Mouse (Mus musculus): ENCODE measurements around the gene S100a10.

S100a10 gene

DNA sequence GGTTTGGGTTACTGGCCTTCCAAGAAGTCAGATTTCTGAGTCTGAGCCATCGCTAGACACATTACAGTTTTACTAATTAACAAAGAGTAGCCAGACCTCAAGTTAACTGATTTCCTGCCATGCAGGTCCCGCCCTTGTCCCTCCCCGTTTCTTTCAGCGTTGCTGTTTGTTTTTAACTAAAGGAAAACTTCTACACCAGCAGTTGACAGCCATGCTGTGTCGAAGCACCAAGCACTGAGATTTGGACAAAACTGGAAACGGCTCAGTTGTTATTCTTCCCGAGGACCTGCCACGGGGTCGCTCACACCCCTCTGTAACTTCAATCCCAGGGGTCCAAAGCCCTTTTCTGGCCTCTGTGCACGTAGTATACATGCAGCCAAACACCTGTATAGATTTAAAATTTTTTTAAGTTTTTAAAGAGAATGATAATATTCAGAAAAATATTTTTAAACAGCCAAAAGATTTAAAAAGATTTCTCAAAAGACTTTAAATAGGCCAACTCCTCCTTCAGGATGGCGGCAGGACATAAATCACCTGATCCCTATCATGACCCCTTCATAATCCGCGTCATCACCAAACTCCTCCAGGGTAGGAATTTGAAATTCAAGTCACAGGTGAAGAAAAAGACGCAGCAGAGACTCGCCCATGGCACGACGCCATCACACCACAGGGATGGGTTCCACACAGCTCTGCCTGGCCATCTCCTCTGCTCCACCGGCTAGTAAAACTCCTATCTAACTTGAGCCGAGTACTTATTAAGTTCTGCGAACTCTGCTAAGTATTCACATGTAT, 6.9 kb upstream of the S100a10 start:
- DNase-seq (ENCODE audit: low spot score), result no peak

DNA sequence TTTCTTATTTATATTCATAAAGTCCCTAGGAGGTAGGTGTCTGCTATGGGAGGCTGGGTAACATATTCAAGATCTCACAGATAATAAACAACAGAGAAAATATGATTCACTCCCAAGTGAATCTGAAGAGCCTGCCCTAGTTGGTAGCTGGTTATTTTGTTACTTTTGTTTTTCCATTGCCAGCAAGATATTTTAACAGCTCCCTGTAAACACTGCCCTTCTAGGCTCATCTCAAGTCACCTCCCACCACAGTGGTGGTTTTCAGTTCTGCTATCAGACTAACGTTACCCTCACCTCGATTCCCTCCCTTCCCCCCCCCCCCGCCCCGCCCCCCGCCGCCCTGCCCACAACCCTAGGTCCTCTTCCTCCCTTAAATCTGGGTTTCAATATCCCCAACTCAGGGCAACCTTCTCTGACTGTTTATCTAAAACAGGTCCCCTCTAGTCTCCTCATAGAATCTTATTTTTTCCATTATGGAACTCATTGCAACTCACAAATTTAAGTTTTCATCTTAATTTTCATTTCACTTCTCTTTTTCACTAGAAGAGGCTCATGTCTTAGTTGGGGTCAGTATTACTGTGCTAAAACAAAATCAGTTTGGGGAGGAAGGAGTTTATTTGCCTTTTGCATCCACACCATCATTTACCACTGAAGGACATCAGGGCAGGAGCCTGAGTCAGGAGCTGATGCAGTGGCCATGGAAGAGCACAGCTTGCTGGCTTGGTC, 6.2 kb upstream of the S100a10 start:
- no peak for DNase-seq (ENCODE audit: low spot score)

- no peak for DNase-seq (ENCODE audit: low spot score)
Observed at GRCm38 (mm10) chr3:93549986-93550385, 4.9 kb upstream of the S100a10 start.

DNA sequence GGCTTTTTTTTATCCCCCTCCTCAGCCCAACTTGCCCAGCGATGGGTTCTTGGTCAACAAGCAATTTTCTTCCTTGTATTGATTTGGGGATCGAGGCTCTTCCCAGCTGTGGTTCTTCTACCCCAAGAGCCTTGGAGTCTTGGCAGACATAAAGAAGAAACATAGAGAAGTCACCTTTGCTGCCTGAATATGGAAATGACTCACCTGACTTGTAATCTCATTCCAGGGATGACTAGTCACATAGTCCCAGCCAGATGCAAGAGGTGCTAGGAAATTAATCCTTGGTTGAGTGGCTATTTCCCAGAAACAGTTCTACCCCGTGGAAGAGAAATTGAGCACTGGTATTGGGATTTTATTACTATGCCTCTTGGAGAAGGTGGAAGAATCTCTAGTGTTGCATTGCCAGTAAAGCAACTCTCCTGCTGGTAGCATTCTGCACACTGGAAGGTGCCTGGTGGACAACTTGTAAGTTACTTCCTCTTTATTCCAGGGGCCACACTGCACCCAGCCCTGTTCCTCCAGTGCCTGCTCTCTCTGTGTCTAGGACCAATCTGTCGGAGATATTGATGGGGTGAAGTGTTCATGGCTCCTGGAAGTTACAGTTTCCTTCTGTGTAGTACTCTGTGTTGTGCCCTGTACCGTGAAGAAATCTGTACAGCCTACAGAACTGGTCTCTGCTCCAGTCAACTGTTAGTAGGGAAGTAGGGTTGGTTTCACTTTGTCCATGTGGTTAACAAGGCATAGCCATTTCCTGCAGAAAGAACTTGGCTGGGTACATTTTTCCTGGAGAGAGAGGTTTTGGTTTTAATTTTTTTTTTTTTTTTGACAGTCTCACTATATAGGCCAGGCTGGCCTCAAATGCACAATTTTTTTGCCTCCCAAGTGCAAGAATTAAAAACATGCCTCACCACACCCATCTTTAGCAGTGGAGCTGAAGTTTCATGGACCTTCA, 2.7 kb upstream of the S100a10 start:
- DNase-seq (ENCODE audit: low spot score), result no peak

- DNase-seq (ENCODE audit: low spot score), result no peak
Observed at GRCm38 (mm10) chr3:93553311-93553710, 1.6 kb upstream of the S100a10 start.

GRCm38 (mm10) chr3:93553765-93554378, 1.0 kb upstream of the S100a10 start:
- no peak for DNase-seq (ENCODE audit: low spot score)

GRCm38 (mm10) chr3:93554379-93554980, 400 bp upstream of the S100a10 start:
- DNase-seq (ENCODE audit: low spot score), result peak; percentile 48

DNA sequence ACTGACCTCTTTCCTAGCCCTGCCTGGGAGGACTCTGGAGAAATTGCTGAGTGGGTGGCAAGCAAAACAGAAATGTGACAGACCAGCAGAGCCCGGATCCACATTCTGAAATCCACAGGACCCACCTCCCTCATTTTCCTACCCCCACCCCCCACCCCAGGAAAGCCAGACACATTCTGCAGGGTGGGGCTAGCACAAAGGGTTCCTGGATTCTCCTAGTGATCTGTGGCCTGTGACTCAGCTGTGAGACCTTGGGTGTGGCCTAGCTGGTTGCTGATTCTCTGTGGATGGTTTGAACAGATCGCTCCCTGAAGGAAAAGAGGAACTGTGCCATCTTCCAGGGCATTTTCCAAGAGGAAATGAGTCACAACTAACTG, 986 bp downstream of the S100a10 start:
- DNase-seq (ENCODE audit: low spot score), result peak; percentile 87

GRCm38 (mm10) chr3:93556599-93556998, 1.7 kb downstream of the S100a10 start:
- no peak for DNase-seq (ENCODE audit: low spot score)

DNA sequence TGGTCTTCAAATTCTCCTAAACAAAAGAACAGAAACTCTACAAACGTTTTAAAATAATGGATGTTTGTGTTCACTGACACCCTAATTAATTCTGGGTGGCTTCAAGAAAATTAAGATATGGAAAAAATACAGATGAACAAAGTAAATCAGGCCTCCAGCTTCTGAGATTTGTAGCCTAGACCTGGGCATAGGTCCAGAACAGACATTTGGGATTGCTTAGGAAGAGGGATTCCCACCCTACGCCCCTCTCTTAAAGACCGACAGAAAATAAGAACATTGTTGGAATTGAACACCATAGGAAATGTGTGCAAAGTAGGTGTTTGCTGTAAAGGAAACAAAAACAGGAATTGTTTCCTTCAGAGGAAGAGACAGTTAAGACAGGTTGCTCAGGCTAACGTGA, 2.6 kb downstream of the S100a10 start:
- DNase-seq (ENCODE audit: low spot score), result no peak

GRCm38 (mm10) chr3:93559961-93560360, 5.1 kb downstream of the S100a10 start:
- no peak for DNase-seq (ENCODE audit: low spot score)

GRCm38 (mm10) chr3:93562372-93562771, 7.5 kb downstream of the S100a10 start:
- no peak for DNase-seq (ENCODE audit: low spot score)

DNA sequence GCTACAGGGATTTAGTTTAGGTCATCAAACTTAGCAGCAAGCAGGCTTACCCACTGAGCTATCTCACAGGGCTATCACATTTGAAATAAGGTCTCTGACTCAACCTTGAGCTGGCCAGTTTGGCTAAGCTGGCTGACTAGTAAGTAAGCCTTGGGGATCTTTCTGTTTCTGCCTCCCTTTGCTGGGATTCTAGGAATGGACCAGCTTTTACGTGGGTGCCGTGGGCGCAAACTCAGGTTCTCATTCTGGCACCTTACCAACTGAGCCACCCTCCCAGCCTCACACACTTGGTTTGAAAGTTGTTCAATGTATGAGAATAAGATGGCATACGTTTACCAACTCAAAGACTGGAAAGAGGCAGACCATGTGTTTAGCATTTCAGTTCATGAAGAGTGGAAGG, 8.3 kb downstream of the S100a10 start:
- no peak for DNase-seq (ENCODE audit: low spot score)

DNA sequence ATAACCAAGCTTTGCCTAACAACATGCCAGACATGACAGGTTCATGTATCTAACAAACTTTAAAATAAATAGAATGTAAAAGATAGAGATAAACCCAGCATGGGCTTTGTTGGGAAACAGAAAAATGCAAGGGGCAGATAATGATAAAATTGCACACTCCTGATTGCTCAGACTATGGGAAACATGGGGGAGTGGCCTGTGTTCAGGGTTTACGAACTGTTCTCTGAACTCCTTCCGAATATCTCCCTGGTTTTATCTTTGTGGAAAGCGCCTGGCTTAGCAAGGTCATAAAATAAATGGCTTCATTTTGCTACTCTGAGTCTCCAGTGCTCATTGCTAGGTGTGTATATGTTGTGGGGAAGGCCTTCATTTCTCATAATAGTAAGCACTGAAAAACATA, 12.0 kb downstream of the S100a10 start:
- no peak for DNase-seq (ENCODE audit: low spot score)

DNA sequence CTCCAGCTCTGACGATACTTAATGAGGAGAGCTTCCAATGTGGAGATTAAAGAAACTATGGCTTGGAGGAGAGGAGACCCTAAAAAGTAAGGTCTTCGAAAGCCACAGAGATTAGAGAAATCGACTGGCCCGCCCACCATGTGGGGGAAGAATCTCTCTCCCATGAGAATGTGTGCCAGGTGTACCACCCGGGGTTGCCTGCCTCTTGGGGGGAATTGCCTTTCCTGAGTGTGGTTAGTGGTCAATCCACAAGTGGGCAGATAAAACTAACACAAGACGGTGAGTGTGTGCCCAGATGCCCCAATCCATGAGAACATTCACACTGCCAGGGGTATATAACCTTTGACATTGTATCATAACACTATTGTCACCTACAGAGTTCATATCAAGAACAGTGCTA, 12.8 kb downstream of the S100a10 start:
- DNase-seq (ENCODE audit: low spot score), result no peak

GRCm38 (mm10) chr3:93568428-93569040, 13.7 kb downstream of the S100a10 start:
- no peak for DNase-seq (ENCODE audit: low spot score)

DNA sequence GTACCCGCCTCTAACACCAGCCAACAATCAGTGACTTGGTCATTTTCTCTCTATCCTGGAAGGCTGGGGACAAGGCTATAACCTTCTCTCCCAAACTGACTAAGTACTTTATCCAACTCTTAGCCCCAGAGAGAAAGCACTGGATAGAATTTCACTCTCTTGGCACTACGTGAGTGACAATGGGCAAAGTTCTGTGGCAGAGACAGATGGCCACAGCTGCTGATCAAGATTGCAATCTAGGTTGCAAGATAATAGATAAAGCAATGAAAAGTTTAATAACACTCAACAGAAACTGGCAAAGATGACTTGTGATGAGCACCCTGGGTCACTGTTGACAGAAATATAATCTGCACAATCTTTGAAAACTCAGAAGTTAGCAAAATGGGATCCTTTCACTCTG, 14.2 kb downstream of the S100a10 start:
- DNase-seq (ENCODE audit: low spot score), result no peak

GRCm38 (mm10) chr3:93572058-93572791, 17.3 kb downstream of the S100a10 start:
- DNase-seq (ENCODE audit: low spot score), result no peak

DNA sequence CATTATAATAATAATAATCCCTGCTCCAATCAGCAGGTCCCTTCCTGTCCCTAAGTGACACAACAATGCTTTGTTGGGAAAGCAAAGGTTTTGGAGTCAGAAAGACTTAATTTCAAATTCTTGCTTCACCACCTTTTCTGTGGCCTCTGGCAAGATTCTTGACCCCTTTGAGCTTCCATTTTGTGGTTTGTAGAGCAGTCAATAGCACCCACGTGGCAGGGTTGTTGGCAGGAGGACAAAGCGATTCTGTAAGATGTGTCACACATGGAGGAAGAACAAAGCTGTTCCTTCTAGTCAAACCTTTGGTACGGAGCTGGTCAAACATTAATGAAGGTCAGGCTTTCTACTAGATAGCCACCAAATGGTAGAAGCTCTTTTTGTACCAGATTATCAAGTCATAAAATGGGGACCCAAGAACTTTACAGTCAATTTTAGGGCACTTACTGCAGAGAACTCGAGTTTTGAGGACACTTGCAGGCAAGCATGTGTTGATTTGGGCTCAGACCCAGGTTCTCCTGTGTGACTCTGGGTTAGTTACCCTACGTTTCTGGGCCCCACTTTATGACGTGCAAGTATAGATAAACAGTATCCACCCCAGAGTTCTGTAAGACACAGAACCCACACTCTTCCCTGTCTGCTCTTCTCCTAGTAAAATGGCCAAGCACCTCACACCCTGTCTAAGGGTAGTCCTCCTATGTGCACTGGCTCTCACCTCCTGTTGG, 24.6 kb downstream of the S100a10 start:
- DNase-seq (ENCODE audit: low spot score), result peak; percentile 66

GRCm38 (mm10) chr3:93580039-93580403, 25.1 kb downstream of the S100a10 start:
- DNase-seq (ENCODE audit: low spot score), result no peak
